Mouse (Mus musculus) urinary bladder, postnatal 4 days (tissue): ENCODE data around the gene Chst8.

Experiments
- DNase-seq, 2 experiments: peaks; one replicate each; pipeline ENCODE4 v3.0.0; 2021 to 2022; ENCODE audit warnings: low spot score in 2 of 2

Gene Chst8

DNA sequence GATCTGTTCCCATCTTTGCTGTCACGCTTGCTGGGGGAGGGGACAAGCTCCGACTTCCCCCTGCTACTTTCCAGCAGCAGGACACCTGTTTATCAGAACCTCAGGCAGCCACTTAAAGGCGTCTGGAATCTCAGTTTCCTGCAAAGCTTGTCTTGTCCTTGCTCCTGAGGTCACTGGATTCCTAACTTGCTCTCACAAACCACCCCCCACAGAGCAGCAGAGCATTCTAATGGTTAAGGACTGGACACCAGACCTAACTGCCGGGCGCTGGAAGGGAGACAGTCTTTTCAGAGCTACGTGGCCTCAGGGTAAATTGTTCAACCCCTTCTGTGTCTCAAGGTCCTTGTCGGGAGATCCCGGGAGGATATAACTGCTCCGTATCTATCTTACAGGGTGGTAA lies 143.2 kb downstream of the Chst8 start:
- no peak for DNase-seq

DNA sequence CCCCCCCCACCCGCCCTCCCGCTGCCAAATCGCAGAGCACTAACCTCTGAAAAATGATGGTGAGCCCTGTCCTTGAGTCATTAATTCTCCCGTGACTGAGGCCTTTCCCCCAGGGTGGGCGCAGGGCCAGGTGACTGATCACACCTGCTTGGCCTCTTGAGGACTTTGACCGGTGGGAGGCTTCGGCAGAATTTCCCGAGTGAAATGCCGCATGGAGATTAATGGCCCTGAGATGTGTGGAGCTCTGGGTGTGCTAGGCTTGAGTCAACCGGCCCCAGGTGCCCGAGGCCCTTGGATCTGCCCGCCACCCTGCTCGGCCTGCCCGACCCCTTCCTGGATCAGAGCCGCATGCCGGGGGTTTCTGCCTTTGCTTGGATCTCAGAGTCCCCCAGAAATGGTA lies 144.6 kb downstream of the Chst8 start:
- no peak for DNase-seq

DNA sequence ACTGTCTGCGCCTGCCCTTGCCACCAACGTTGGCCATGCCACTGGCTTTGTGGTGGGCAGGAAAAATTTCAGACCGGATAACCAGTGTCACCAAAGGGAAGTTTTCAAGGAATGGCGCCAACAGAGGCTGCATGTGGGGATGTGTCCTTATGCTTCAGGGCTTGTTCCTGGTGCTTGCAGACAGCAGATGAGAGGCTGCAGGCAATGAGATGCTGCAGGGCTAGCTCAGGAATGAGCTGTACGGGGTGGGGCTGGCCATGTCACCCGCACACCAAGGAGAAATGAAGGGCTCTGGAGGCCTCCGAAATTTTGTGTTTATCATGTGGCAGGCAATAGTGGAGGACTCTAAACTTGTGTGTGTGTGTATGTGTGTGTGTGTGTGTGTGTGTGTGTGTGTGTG lies 149.4 kb downstream of the Chst8 start:
- no peak for DNase-seq

DNA sequence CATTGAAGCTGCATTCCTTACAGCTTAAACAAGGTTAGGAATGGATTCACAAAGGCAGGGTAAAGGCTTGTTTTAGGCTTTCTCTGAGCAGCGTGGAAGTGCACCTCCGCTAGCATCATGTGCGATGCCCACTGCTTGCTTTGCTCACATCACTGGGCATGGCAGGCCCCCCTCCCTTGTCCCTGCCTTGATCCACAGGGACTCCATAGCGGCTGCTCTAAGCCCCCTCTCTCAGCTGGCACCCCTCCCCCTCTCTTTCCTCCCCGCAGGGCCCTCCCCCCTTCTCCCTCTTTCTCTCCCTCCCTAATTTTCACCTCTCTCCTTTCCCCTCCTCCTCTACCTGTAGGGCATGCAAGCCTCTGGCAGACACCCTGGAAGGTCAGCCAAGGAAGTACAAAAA lies 150.3 kb downstream of the Chst8 start:
- no peak for DNase-seq

DNA sequence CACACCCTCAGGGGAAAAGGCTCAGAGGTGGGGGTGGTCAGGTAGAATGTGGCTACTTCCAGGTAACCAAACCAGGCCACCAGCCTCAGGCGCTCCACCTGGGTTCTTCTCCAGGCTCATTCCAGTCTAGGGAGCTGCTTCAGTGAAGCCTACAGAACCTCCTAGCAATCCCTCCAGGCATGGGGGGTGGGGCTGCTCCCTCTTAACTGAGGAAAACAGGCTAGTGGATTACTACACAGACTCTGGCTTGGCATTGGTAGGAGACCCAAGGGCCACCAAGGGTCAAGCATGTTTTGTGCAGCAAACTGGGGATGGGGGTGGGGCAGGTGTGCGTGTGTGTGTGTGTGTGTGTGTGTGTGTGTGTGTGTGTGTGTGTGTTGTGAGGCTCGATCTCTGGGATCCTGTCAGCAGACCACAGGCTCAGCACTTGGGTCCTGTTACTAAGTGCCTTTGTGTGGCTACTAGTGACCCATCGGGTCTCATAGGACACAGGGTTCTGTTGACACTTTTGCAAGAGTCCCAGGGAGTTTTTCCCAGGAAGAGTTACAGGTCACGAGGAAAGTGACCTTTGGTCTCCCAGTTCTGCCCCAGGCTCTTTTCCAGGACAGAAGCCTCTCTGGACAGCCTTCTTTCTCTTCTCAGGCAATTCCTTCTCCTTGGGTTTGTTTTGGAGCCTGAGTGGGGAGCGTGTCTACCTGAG lies 153.0 kb downstream of the Chst8 start:
- DNase-seq, result no peak

DNA sequence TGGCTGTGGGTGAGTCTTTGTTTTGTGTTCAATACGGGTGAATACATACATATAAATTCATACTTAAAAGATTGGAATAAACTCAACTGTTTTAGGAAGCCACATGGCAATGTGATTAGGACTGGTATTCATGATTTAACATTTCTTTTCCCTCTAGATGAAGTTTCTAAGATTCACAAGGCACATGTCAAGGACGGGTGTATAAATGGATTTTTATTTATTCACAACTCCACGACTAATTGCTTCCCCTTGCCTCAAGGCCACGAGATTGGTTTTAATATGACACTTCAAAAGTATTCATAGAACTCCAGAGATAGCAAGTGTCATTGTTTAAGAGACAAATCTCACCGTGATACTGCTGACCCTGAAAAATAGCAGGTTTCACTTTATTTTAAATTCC lies 155.9 kb downstream of the Chst8 start, which contains the start of gene Kctd15:
Gene Kctd15, minus strand, starts transcription at position 101 of the 400 bp plus-strand sequence.
- DNase-seq, result no peak

DNA sequence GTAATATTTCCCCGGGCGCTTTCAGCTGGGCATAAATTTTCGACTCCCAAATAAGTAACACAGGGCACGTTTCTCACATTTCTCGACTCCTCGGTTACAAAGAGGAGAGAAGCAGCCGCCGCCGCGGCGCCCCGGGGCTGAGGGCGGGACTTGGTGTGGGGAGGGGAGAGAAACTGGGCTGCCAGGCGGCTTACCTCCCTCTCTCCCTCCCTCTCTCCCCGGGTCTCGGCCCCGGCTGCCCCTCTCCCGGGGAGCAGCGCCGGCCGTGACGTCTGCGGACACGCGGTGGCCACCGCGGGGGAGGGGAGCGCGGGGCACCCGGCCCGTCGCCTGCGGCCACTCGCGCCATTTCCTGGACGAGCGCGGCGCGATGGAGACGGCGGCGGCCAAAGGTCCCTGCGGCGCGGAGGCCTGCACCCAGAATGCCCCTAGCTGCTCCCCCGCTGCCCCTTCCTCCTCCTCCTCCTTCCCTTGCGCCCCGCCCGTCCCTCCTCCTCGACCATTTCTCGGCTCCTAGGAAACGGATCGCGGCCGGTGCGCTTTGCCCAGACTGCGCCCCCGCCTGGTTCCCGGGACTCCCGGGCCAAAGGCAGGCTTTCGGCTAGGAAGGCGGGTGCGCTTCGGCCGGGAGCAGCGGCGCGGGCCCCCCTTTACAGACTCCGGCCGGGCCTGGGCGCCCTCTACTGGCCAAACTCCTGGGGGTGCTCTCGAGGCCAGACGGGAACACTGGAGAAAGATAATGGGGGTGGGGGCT lies 157.2 kb downstream of the Chst8 start:
- DNase-seq, result peak; percentile 88 to 94

DNA sequence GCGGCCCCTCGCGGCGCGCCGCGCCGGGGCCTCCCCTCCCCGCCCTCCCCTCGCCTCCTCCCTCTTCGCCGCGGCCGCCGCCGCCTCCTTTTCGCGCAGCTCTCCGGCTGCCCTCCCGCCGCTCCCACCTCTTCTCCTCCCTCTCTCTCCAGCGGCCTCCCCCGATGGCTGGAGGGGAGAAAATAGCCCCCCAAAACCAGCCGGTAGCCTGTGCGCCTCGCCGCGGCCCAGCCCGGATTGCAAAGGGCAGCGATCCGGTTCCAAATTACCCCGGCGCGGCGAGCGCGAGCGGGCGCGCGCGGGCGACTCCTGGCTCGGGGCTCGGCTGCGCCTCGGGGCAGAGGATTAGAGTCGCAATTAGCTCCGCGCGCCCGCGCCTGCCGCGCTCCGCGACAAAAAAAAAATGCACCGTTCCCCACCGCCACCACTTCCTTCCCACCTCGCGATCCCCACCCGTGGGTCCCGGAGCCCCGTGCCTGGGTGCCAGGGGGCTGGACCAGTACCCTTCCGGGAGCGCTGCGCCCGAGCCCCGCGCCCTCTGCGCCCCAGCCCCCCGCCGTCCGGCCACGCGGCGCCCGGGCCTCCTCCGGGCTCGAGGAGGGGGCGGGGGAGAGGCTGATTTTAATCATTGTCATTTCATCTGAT lies 157.9 kb downstream of the Chst8 start:
- peak in 1 of 2 experiments; percentile 54 for DNase-seq

DNA sequence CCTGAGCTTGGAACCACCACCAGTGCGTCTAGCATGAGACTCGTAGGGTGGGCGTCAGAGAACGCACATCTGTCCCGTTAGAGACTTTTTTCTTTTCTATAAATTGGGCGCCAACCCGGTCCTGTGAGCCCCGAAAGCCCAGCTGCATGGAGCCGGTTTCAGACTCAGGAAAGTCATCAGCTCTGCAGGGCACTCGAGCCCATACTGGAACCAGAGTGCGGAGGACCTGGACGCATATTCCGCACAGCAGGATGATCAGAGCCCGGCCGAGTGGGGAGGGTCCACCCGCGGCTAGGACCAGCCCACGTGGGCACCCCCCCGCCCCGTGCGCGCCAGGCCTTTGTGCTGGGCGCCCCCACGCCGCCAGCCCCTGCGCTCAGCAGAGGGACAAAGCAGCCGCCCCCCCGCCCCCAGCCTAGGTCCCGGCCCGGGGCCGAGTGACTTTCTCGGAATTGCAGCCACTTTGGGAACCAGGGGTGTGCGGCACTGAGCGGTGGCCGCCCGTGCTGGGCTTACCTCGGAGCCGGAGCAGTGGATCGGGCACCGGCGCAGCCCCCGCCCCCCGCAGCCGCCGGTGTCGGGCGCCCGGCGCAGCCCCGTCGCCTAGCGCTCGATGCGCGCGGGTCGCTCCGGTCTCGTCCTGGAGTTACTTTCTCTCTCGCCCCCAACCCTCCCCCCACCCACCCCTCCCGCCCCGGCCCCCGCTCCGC lies 158.6 kb downstream of the Chst8 start:
- peak in 1 of 2 experiments; percentile 37 for DNase-seq

DNA sequence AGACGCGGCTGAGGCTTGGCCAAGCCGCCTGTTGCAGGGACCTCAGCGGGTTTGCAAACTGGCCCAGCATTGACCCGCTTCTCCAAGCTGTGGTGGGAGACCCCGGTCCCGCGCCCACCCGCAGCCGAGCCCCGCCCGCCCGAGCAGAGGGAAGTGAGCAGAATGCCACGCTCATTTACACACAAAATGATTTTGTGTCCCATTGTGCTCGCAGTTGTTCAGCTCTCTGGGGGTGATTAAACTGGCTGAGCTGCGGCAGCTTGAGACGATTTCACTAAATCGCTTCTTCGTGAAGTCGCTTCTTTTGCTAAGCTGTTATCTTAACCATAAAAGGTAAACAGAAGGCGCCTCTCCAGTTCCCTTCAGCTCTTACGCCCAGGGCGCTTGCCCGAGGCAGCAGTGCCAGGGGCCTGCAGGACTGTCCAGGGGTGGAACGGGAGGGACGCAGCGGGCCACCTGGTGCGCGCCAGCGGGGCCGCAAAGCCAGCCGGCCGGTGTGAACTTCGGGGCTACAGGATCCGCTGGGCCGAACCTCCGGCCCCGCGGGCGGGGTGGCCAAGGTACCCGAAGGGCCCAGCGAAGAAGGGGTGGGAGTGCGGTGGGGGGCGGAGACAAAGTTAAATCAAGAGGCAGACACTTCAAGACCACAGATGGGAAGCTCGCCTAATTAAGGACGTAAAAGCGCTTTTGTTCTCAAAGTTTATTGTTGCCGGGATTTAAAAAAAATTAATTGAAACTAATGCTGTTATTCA lies 159.6 kb downstream of the Chst8 start:
- peak in 1 of 2 experiments; percentile 47 for DNase-seq

DNA sequence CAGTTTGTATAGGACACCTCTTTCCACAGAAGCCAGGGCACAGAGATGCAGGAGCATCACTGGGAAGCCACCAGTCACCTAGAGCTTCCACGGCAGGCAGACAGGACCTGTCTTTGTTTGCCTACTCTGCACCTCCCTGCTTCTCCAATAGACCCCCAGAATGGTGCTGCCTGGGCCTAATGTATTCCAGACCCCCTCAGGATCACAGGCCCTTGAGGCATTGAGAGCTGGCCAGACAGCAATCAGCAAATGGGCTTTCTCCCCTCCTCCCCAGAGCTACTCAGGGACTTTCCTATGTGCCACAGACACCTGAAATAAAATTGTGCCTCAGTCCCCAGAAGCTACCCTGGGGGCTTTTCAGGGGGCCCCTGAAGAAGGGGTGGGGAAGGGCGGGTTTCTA lies 161.1 kb downstream of the Chst8 start:
- no peak for DNase-seq

DNA sequence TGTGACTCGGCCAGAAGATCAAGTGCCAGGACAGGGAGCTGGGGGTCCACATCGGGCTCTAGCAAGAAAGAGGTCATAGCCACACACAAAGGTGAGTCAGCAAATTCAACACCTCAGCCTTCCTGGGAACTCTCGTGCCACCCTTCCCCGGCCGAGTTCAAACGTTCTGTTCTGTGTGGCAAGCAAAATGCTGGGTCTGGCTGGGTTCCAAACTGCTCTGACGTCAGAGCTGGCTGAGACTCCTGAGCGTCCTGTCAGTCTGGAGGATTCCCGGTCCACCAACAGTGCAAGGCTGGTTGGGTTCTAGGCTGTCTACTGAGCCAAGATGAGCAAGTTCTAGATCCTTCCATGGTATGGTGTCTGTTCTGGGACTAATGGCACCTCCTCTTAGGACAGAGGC lies 165.5 kb downstream of the Chst8 start:
- peak; percentile 37 to 80 for DNase-seq

DNA sequence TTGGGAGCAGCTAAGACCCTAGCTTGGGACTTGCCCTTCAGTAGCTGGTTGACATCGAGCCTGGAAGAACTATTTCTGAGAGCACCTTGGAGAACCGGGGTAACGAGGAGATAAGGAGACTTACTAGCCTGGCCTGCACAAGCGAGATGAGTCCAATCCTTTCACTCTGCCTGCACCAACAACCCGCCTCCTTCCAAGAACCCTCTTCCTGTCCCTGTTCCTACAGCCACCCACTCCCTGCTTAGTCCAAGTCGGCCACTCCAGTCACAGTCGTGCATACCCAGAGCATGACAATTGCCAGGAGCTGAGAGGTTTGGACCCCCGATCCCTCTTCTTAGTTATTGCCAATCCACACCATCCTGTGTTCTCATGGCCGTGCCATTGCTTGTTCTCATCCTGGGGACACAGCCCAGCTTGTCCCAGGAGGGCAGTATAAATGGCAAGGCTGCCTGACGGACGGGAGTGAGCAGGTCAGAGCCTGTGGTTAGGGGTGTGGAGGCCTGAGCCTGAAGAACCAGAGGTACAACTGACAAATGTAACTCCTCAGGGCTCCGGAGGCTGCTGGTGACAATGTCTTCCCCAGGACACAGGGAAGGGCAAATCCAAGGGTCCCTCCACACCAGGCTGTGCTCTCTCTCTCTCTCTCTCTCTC lies 166.2 kb downstream of the Chst8 start:
- no peak for DNase-seq

DNA sequence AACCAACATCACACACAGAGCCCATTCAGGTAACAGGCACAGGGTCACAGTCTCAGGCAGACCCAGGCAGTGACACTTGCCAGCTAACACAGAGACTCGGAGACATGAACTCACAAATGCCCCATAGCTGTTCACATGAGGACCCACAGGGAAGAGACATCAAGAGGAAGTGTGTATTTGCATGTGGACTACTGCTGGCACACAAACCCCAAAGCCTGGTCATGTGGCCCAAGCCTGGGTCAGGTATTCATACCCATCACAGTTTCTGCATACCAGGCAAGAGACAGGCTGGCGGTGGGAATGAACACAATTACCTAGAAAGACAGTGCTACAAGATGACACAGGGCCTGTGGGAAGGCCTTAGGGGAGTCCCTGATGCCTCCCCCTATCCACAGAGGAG lies 166.9 kb downstream of the Chst8 start:
- DNase-seq, result no peak

DNA sequence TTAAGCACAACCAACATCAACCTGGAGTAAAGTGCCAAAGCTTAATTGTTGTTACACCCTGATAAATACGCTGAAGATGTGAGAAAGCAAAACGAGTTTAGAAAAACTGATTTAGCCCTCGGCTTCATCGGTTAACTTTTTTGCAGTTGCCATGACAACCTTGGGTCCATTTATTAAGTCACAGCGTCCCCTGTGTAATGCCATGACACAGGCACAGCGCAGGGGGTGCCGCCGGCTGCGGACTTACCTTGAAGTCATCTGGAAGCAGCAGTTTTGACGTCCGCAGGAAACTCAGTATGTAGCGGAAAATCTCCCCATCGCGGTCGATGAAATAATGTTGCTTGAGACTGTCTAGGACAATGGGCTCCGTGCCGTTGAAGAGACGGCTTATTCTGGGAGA lies 167.9 kb downstream of the Chst8 start:
- DNase-seq, result no peak

DNA sequence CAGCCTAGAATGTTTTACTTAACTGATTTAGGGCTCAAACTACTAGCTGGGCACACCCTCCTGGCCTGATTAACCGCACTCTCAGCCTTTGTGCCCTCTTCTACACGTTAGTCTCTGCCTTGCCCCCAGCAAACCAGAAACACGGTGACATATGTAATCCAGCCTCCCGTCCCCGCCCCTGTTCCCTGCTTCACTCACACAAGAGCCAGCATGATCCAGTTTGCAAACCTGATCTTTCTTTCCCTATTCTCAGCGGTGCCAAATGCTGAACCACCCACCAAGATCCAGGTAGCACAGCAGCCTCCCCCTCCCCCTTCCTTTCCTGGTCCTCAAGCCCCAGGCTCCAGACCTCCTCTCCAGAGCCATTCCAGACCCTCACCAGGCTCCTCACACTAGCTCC lies 169.2 kb downstream of the Chst8 start:
- DNase-seq, result no peak

DNA sequence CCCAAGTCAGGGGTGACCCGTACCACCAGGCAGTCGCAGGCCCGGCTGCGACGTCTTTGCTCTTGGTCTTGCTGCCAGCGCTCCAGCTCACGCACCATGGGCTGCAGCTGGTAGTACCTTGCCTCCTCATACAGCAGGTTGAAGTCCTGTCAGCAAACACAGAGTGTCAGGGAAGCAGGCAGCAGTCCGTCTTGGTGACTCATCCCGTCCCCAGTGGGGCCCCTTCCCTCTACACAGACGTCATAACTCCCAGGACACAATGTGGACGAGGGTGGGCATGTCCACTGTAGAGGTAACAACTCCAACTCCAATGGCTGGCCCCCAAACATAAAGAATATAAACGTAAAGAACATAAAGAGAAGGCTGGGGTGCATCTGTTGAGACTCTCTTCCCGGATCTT lies 170.5 kb downstream of the Chst8 start:
- no peak for DNase-seq

DNA sequence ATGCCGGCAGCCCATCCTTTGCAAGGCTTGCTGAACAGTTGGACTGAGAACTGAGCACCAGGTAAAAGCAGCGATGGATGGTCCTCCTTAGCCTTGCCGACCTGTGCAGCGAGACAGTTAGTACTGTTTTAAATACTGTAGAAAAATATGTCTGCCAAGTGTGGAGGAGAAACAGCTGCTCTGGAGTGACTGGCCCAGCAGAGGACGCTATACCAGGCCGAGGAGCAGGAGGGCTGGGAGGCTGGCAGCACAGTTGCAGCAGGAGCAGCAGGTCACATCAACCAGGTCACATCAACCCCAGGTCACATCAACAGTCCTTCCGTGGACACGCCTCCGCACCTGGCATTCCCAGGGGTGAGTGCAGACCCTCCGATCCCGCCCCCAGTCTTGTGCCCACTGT lies 172.7 kb downstream of the Chst8 start:
- no peak for DNase-seq

DNA sequence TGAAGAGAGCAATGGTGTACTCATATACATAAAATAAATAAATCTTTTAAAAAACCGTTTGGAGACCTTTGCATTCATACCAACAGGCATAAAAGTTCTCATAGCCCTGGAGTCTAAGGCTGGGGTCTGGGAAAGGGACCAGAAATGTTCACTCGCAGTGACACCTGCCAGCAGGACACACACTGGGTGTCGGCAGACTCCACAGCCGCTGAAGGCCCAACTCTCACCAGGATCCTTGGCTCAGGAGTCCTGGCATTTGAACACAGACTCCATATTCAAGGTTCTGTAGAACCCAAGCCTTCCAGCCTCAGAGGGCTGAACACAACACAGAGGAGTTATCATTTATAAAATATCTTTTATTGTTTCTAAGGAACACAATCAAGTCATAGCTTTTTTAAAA lies 175.8 kb downstream of the Chst8 start:
- no peak for DNase-seq

DNA sequence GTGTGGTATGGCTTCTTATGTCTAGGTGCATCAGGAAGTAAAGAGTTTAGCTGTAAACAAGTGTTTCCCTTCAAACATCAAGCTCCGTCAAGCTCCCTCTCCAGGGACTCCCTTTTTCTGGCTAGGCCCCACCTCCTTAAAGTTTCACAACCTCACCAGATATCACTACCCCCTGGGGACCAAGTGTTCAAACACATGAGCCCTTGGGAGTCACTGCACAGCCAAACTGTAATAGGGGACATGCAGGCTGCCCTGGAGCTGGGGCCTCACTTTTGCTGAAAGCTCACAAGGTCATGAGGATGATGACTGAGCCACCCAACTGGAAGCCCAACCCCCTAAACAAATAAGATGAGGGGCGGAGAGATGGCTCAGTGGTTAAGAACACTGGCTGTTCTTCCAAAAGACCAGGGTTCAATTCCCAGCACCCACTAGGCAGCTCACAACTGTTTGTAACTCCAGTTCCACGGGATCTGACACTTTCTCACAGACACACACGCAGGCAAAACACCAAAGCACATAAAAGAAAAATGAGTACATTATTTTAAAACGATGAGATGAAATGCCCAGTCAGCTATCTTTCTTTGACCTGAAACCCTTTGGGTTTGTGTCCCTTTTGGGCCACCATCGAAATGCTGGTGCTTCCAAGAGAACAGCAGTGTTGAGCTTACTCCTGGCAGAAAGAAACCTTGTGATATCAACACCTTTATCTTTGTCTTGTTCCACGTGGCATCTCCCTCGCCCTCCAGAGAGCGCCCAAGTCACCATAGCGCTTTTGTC lies 179.4 kb downstream of the Chst8 start:
- no peak for DNase-seq
